Mouse (Mus musculus): ENCODE results near the gene Sema3b.

GRCm38 (mm10) chr9:107629901-107630425 is 20.9 kb upstream of the Sema3b start:
- TF ChIP-seq POLR2A (IDR thresholded peaks at IDR 0.05; ENCODE audit: extremely low read depth, insufficient read depth, low read length) (no peak), CTCF (IDR thresholded peaks at IDR 0.05; ENCODE audit: low read depth, low read length) (no peak)

All from liver, adult 2 months (tissue).